Mouse (Mus musculus) mouse embryonic stem cell (cell line): ENCODE measurements at regions not wholly inside any gene's neighbourhood (a gene's known extent, or its start where the extent isn't known, plus 50 kb on each side); places are given as distances from the start of the nearest gene placed in this dataset.

ENCODE experiments used
- in situ Hi-C, 2 experiments: fragments of 300-500 bp; cut with MboI; formaldehyde crosslinking; loops; 1 replicate in 1 of 2; 3 replicates in 1 of 2; pipeline ENCODE4 v1.14.3; 2019 to 2020; ENCODE audit warnings: low sequenced_read_pairs in 2 of 2, low pct_unique_long_range_greater_than_20kb in 1 of 2, mixed read lengths in 1 of 2; ENCODE audit not compliant: unreplicated experiment in 1 of 2

GRCm38 (mm10) chr2:74463407-74463806 lies 115.8 kb downstream of the Lnpk start:
- in situ Hi-C loops, result no loop called here

GRCm38 (mm10) chr2:74461211-74461844 lies 117.9 kb downstream of the Lnpk start:
- in situ Hi-C loops, result no loop called here

- in situ Hi-C loops, result no loop called here
Measured at GRCm38 (mm10) chr2:74454431-74454830, 124.8 kb downstream of the Lnpk start.

GRCm38 (mm10) chr2:74452679-74453078 lies 126.6 kb downstream of the Lnpk start:
- in situ Hi-C loops, result no loop called here

- in situ Hi-C loops, result no loop called here
Measured at GRCm38 (mm10) chr2:74451578-74451977, 127.7 kb downstream of the Lnpk start.

GRCm38 (mm10) chr2:74451038-74451437 lies 128.2 kb downstream of the Lnpk start:
- in situ Hi-C loops, result no loop called here

GRCm38 (mm10) chr2:74450064-74450765 lies 129.0 kb downstream of the Lnpk start:
- in situ Hi-C loops, result no loop called here

- in situ Hi-C loops, result no loop called here
Measured at GRCm38 (mm10) chr2:74435184-74435911, 143.9 kb downstream of the Lnpk start.

GRCm38 (mm10) chr2:74426746-74427145 lies 152.5 kb downstream of the Lnpk start:
- in situ Hi-C loops, result no loop called here

GRCm38 (mm10) chr2:74424726-74425125 lies 154.5 kb downstream of the Lnpk start:
- in situ Hi-C loops, result no loop called here

GRCm38 (mm10) chr2:74416097-74416496 lies 163.1 kb downstream of the Lnpk start:
- in situ Hi-C loops, result no loop called here

- in situ Hi-C loops, result no loop called here
Measured at GRCm38 (mm10) chr2:74414721-74415120, 164.5 kb downstream of the Lnpk start.

- in situ Hi-C loops, result no loop called here
Measured at GRCm38 (mm10) chr2:74409856-74410404, 169.3 kb downstream of the Lnpk start.

GRCm38 (mm10) chr2:74404493-74404892 lies 174.7 kb downstream of the Lnpk start:
- in situ Hi-C loops, result no loop called here

- in situ Hi-C loops, result no loop called here
Measured at GRCm38 (mm10) chr2:74391064-74391463, 188.2 kb downstream of the Lnpk start.

- in situ Hi-C loops, result no loop called here
Measured at GRCm38 (mm10) chr2:74388078-74388477, 191.2 kb downstream of the Lnpk start.

GRCm38 (mm10) chr2:74384918-74385317 lies 194.3 kb downstream of the Lnpk start:
- in situ Hi-C loops, result no loop called here

- in situ Hi-C loops, result no loop called here
Measured at GRCm38 (mm10) chr2:74380574-74381287, 198.5 kb downstream of the Lnpk start.

- in situ Hi-C loops, result no loop called here
Measured at GRCm38 (mm10) chr2:74378709-74379108, 200.5 kb downstream of the Lnpk start.
